Mouse (Mus musculus) adrenal gland, adult (tissue): ENCODE results near the gene Atp2b1.
A peak's percentile ranks its signal among the peaks of the same experiment; 100 is the strongest.

Source experiments
- DNase-seq, 2 experiments: peaks; one replicate each; pipeline ENCODE4 v3.0.0; 2022 to 2023; ENCODE audit warnings: low spot score in 1 of 2; ENCODE audit not compliant: inconsistent age in 2 of 2

The Atp2b1 gene

DNA sequence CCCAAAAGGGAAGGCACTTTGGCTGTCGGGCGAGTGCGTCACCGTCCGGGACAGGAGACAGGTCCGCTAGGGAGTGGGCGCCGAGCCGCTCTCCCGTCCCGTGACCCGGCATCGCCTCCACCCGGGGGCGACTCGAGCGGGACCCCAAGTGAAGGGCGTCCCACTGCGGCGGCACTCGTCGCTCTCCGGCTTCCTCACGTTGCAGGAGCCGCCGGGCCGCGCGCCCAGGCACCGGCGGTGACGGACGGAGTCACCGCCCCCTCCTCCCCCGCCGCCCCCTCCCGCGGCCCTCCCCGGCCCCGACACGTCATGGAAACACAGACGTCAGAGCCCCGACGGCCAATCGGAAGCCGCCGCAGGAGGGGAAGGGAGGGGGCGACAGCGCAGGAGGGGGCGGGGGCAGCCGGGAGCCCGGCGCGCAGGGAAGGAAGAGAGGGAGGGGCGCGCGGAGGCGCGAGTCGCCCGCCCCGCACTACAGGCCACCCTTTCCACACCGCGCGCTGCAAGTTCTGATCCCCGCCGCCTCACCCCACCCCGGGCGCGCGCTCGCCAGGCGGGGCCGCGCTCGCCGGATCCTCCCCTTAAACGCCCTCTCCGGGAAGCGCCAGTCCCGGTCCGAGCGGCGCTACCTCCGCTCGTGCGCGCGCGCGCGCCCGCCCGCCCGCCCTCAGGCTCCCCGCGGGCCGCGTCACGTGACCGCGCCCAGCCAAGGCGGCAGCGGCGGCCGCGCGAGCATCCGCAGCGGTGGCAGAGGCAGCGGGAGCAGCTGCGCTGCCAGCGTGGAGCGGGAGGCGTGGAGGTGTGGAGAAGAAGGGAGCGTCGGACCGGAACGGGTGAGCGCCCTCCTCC lies at the start of gene Atp2b1:
Atp2b1 (plus strand) TSS at position 446 of the 849 bp plus-strand sequence.
- peak; percentile 98 for DNase-seq

GRCm38 (mm10) chr10:98864851-98865250 lies 49.4 kb upstream of the Atp2b1 start:
- no peak for DNase-seq

DNA sequence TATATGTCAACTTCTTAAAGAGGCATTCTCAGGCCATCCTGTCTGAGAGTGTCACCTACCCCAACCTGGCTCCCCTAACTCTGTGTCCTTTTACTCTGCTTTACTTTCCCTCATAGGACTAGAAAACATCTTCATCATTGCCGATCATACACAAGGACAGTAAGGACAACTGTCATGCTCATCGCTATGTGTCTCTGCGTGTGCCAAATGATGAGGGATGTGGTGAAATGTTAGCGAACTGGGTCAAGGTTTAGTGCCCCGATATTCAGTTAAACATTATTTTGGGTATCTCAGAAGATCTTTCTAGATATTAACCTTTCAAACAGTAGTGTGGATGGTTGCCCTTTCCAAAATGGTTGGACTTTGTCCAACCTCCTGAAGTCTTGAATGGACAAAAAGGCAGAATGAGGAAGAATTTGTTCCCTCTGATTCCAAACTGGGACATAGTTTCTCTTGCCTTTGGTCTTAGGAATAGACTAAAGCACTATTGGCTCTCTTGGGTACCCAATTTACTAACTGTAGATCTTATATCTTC lies 47.3 kb upstream of the Atp2b1 start:
- peak in 1 of 2 experiments; percentile 62 for DNase-seq

GRCm38 (mm10) chr10:98868351-98868908 lies 45.8 kb upstream of the Atp2b1 start:
- DNase-seq = no peak

- no peak for DNase-seq
These were observed 36.4 kb upstream of the Atp2b1 start for GRCm38 (mm10) chr10:98877855-98878254.

GRCm38 (mm10) chr10:98878636-98879035 lies 35.6 kb upstream of the Atp2b1 start:
- no peak for DNase-seq

DNA sequence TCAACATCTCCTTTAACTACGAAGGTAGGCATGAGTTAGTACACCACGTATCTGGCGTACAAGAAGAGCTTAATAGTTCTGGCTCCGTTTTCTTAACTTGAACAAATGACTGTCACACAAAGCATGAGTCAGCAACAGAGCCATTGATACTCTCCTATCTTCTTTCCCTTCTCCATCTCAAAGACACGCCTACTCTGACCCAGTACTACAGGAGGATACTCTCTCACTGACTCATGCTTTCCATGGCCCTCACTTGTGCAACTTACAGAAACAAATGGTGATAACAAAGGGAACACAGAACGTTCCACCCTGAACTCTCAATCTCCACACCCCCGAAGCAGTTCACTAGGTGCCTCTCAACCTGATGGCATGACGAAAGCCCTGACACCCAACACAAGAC lies 34.1 kb upstream of the Atp2b1 start:
- peak; percentile 54 to 83 for DNase-seq

DNA sequence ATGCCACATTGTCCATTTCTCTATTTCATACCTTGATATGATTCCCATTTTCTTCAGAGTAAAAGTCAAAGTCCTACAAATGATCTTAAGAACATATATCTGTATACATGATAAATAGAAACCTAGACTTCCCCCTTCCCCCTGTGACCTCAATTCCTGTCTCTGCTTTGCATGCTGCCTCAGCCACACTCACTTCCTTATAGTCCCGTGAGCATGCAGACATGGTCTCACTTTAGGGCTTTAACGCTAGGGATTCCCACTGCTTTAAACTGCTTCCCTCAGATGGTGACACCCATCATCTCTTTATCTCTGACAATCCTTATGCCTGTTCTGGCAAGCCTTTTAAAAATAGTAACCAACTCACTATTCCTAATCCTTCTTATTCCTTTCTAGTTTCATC lies 33.5 kb upstream of the Atp2b1 start:
- DNase-seq = no peak

DNA sequence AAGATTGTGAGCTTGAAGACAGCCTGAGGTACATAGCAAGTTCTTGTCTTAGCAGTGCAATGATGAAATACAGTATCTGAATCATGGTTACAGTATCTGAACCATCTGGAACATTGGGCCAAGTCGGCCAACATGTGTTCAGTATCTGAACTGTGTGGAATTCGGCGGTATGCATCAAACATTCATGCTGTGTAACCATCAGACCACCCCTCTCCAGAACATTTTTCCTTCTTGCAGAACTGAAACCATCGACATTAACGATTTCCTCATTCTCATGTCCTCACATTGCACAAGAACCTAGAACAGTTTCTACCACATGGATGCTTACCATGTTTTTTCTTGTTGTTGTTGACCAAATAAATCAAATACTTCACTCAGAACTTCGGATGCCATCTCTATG lies 32.7 kb upstream of the Atp2b1 start:
- no peak for DNase-seq

DNA sequence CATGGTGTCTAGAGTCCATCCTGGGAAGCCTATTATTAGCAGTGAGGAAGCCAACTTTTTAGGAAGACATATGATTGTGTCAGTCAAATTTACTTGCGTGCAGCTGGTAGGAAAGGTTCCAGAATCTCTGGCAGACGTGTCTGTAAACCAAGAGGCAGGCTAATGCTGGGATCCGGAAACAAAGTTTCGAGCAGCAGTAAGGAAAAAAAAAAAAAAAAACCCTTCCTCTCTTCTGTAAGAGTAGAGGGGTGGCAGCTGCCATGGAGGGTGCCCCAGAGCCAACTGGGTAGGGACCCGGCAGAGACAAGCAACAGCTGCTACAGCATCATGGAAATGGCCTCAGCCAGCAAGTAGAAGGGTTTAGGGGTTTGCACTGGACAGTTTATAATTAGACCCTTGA lies 31.6 kb upstream of the Atp2b1 start:
- no peak for DNase-seq

- DNase-seq = no peak
These were observed 29.8 kb upstream of the Atp2b1 start for GRCm38 (mm10) chr10:98884445-98884844.

- DNase-seq = no peak
These were observed 27.4 kb upstream of the Atp2b1 start for GRCm38 (mm10) chr10:98886770-98887271.

DNA sequence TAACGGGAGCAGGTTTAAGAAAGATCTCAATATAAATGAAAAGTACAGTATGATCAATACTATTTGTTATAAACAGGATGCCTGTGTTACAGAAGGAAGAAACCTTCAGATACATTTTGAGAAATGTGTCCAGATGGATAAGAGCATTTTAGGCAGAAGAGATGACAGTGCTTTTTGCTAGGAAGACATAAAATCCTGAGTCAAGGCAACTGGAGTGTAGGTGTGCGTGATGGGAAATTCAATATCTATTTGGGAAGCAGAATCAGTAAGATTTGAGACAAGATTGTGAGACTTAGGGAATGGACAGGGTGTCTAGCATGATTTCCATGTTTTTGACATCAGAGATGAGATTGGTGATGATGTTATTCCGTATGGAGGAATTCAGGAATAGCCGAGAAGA lies 22.8 kb upstream of the Atp2b1 start:
- no peak for DNase-seq

DNA sequence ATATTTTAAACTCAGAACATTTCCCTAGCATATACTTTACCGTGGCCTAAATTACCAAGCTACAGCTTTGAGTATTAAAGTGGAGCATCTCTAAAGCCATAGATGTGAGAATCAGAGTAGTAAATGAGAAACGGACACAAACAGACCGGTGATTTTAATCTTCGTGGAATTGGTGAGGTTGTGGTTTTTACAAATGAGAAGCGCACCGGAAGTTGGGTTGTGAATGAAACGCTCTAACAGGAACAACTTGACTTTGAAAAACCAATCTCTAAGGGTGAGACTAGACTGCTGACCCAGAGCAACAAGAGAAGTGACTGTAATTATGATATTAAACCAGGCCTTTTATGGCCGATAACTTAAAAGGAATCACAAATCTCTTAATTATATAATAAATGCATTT lies 16.7 kb upstream of the Atp2b1 start:
- DNase-seq = no peak

GRCm38 (mm10) chr10:98897913-98898748 lies 16.1 kb upstream of the Atp2b1 start:
- DNase-seq = no peak

- DNase-seq = no peak
These were observed 12.7 kb upstream of the Atp2b1 start for GRCm38 (mm10) chr10:98901533-98901932.

DNA sequence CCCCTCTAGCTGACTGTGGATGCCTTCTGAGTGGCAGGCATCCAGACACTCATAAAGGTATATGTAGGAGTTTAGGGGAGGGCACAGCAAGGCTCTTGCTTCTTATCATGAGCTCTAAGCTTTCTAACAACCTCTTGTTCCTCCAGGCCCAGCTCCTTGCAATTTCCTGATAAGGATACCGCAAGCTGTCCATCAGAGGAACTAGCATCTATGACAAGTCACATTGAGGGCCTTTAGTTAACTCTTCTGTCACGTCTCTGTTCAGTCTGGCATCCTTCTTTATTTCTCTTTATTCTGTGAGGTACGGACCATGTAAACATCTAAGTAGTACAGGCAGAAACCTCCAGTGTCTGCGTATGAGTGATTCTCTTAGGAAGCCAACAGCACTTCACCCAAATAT lies 8.2 kb upstream of the Atp2b1 start:
- DNase-seq = no peak

DNA sequence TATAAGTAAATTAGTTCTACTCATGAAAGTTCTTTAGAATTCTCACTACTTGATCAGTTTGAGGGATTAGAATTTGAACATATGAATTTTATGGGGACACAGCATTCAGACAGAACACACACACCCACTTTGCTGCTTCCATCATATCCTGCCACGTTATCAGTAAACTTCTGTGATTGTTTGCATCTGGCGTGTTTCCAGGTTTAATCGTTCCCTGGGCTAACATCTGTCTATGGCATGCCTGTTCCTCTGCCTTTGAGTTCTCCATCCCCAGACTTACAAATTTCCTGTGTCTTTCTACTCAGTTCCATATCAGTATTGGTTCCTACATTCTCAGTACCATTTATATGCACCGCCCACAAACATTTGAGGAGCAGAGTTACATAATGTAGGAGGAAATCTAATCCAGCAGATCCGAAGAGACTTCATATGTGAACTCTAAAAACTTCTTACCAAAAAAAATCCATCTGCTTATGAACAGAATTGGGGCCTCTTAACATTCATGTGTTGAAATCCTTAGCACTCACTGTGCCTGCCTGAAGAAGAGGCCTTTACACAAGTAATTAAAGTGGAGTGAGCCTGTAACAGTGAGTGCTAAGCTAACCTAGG lies 7.2 kb upstream of the Atp2b1 start:
- no peak for DNase-seq

- DNase-seq = no peak
These were observed 621 bp upstream of the Atp2b1 start for GRCm38 (mm10) chr10:98913610-98913960.

- peak; percentile 92 to 96 for DNase-seq
These were observed 620 bp downstream of the Atp2b1 start for GRCm38 (mm10) chr10:98914810-98915241.

DNA sequence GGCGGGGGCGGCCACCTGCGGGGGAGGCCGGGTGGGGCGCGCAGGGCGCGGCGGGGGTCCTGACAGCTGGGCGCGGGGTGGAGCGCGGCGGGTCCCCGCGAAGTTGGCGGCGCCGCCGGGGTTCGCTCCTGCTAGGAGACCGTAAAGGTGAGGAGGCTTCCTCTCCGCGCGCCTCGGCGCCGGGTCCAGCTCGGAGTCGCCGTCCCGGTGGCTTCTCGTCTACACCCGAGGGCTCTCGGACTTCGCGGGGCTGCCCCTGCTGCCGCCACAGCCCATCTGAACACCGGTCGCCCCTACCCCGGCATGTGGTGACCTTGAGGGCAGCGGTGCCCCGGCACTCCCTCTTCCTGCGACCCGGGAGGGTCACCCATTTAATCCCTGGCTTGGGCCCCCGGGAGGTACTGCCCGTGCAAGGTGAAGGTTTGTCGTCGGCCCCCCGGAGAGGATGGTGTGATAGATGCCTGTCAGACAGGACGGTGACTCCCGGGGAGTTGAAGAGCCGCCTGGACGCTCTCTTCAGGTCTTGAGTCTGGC lies 1.3 kb downstream of the Atp2b1 start:
- DNase-seq = no peak
